Mouse (Mus musculus) adrenal gland, adult 8-10 months (tissue): Measurements from ENCODE around the gene Acy3. TPM values are rescaled to one million over a fixed set of nuclear protein-coding genes. Genes with fewer than 3 reads are reported as not detected.

Experiments used
- DNase-seq: peaks from one replicate; pipeline ENCODE4 v3.0.0; 2022
- total RNA-seq, 4 experiments: library from RNA; stranded (reverse); gene quantifications; 2 replicates each; pipeline ENCODE4 v1.2.4; 2022

Gene Acy3
- total RNA-seq, 4 experiments from 2014 or later = 17.9 to 37.7 (median 23.4) TPM

- DNase-seq = no peak
These were observed 10.5 kb upstream of the Acy3 start for GRCm38 (mm10) chr19:3975866-3976265.

GRCm38 (mm10) chr19:3980309-3980708 is 6.1 kb upstream of the Acy3 start:
- DNase-seq = peak; percentile 58

DNA sequence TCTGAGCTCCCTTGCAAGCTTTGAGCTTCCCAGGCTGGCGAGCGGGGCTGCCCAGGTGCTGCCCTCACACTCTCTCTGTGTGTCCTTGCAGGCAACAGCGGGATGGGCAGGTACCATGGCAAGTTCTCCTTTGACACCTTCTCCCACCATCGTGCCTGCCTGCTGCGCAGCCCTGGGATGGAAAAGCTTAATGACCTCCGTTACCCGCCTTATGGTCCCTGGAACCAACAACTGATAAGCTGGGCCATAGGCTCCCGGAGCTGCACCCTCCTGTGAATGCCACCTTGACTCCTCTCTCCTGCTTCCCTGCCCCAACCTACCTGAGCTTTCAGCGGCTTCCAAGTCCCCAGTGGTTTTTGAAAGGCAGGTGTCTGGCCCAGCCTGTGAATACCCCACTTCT is 5.5 kb upstream of the Acy3 start:
- no peak for DNase-seq

DNA sequence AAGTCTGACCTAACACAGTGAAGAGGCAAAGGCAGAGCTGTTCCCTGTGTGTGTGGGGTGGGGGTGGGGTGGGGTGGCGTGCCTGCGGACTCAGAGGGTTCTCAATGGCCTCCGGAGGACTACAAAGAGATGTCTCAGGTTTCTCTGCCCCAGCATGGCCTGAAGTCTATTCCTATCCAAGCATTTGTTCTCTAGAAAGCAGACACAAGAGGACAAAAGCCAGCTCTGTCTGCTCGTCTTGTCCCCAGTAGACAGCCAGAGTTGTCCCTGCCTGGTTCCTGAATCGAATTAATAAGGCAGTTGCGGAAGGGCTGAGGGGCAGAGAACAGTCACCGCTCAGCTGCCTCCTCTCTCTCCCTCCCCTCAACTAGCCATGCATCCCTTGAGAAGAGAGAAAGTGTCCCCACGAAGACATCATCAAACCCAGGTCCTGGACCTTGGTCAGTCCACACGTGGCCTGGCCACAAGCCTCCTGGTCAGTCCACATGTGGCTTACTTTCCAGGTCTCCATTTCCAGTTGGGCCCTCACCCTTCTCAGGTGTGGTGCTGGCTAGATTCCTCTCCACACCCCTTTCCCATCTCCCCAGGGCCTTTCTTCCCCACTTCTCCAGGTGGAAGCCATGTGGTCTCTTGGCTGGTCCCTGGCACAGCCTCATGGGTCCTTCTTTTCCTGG is 2.7 kb upstream of the Acy3 start:
- DNase-seq = no peak

DNA sequence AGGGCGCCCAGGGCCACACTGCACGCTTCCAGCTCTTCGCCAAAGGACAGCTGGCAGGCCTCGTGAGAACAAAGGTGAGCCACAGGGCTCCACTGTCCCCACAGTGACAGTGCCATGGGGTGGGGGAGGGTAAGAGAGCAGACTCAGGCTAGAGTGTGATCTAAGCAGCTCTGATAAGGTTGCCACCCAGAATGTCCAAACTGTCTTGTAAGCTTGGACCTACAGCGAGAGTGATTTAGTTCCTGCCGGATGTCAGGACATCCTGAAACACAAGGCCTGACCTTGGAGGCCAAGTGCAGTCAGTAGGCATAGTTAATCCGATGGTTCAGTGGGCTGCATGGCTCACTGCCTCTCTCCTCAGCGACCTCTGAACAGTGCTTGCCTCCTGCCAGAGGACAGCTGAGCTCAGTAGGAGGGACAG is 1.1 kb upstream of the Acy3 start:
- peak; percentile 71 for DNase-seq

DNA sequence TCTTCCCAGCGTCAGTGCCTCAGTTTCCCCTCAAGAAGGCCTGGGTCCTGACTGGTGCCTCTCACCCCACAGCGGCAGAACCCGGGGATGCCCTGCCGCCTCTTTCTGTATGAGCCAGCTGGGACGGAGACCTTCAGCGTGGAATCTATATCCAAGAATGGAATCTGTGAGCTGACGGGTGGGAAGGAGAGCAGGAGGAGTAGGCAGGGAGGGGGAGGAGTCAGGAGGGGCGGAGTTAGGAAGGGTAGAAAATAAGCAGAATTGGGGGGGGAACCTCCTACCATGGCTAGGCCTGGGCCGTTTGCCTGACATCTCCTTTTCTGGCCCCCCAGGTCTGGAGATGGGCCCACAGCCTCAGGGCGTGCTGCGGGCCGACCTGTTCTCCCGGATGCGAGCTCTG is 1.7 kb downstream of the Acy3 start:
- no peak for DNase-seq

GRCm38 (mm10) chr19:3988750-3989149 is 2.4 kb downstream of the Acy3 start:
- DNase-seq = no peak

- no peak for DNase-seq
These were observed 4.4 kb downstream of the Acy3 start for GRCm38 (mm10) chr19:3990804-3991203.

GRCm38 (mm10) chr19:3991562-3991961 is 5.2 kb downstream of the Acy3 start:
- no peak for DNase-seq

DNA sequence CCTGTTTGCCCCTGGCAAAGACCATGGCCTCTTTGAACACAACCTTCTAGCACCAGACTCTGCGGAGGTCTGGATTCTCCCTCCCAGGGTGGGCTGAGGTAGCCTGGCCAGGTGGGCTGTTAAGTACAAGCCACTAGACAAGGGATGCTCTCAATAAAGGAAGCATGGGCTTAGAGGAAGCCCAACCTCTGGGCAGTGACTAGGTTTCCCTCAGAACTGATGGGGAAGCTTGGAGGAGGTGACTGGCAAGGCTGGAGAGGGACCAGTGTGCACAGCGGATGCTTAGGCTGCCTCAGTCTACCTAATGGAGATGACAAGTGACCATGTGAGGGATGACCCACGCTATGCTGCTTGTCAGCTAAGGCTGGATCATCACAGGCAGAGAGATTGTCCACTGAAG is 5.6 kb downstream of the Acy3 start:
- no peak for DNase-seq

GRCm38 (mm10) chr19:3992416-3992815 is 6.0 kb downstream of the Acy3 start, which contains the start of gene Tbx10:
Gene Tbx10, plus strand, starts transcription at chr19:3992752.
- no peak for DNase-seq

DNA sequence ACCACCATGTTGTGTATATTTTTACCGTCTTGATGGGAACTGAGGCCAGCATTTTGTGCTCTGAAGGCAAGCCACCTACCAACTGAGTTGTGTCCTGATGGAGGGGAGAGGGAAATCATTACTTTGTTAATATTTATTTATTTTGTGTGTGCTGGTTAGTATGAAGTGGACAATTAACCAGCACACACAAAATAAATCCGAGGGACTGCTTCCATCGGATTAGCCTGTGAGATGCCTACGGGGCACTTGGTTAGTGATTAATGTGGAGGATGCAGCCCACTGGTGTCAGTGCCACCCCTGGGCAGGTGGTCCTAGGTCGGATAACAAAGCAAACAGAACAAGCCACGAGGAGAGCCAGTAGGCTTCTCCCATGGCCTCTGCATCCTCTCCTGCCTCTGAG is 8.6 kb downstream of the Acy3 start:
- DNase-seq = no peak

DNA sequence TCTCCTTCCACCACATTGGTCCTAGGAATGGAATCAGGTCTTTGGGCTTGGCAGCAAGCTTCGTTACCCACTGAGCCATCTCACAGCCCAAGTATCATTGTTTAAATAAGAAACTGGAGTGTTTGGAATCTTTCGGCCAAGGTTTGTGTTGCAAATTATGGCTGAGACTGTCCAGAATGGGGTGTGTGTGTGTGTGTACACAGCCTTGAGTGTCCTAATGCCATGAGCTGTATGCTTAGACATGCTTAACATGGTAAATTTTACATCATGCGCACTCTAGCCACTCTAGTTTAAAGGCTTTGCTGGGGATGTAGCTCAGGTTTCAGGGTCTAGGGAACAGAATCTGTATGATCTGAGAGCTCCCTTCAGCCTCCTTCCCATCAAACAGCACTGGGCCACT is 9.1 kb downstream of the Acy3 start:
- DNase-seq = no peak

DNA sequence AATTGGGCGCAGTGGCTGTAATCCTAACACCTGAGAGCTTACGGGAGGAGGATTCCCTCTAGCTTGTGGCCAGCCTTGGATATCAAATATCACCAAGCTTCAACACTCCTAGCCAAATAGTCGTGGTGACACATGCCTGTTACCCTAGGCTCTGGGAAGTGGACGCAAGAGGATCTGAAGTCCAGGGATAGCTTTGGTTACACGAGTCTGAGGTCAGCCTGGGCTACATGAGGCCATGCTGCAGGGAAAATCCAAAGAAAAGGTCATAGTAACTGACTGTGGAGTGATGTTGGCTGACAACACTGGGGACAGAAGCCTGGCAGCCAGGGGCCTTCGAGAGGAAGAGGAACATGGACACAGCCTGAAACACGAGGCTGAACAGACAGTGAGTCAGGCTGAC is 9.7 kb downstream of the Acy3 start:
- no peak for DNase-seq

DNA sequence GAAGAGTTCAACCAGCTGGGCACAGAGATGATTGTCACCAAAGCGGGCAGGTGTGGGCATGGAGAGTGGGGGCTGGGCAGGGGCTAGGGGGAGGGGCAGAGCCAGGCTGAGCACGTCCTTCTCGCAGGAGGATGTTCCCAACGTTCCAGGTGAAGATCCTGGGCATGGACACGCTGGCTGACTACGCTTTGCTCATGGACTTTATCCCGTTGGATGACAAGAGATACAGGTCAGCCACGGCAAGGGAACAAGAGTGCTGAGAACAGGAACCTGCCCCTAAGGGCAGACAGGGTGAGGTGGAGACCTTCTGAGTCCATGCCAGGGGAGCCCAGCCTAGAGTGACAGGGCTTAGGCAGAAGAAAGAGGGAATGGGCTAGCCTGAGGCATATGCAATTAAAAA is 10.4 kb downstream of the Acy3 start:
- DNase-seq = no peak

- DNase-seq = no peak
These were observed 10.9 kb downstream of the Acy3 start for GRCm38 (mm10) chr19:3997231-3997630.

DNA sequence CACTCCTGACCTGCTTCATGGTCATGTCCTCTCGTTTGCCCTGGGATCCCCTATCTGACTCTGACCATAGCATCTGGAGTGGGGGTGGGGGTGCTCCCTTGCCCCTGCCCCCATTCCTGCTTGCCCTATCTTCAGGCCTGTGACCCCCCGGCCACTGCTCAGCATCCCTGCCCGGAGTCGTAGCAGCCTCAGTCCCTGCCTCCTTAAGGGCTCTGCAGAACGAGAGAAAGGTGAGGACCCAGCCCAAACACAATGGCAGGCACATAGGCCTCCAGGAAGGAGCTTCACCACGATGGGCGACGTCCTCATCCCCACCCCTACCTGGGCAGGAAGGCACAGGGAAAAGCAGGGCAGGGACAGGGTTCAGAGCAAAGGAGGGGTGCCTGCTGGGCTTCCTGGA is 12.0 kb downstream of the Acy3 start:
- no peak for DNase-seq

DNA sequence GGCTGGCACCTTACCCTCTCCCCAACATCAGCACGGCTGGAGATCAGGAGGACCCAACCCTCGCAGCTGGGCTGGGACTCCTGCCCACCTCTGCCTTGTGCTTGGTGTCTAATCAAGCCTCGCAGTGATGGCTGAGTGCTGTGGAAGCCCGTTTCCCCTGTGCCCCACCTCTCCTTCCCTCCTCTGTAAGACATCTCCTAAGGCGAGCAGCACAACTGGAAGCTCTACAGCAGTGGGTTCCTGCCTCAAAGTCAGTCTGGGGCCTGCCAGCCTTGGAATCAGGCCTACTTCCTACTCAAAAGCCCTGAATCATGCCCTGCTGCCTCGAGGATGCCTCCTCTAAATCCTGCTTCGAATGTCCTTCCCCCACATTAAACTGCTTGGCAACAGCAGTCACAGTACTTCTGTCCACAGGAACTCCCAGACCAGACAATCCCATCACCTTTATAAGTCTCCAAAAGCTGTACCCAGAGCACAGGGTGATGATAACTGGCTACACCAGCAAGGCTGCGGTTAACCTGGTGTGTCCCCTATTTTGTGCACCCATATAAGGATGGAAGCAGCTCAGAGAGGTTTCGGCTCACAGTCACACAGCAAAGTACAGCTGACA is 12.9 kb downstream of the Acy3 start:
- no peak for DNase-seq

DNA sequence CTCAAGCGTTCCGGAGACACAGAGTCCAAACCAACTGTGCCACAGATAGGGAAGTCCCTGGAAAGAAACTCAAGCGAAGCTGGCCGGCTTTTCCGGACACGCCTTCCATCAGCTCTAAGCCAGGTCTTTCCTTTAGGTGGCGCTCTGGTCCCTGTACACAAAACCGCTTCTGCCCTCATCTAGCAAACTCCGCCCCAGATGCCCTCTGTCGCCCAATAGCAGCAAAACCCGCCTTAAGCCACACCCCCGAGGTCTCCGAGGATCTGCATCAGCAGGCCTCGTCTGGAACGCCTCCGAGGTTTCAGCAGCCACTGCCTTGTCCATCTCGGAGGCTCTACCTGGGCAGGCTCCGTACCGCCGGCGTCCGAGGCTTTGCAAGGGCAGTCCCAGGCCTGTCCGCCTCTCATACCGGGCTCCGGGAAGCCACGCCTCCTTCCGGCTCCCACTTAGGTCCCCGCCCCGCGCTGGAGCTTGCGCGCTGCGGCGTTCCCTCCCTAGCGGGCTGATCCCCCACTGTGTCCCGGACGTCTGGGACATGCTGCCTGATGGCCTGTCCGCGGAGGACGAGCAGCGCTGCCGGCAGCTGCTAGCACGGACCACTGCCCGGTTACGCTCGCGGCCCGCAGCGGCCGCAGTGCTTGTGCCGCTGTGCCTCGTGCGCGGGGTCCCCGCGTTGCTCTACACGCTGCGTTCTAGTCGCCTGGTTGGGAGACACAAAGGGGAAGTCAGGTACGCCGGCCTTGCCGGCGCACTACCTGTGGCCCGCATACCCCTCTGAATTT is 13.9 kb downstream of the Acy3 start, which contains the start of the genes Nudt8 and Gm49405:
Gene Nudt8, plus strand, starts transcription at position 462 of the 782 bp plus-strand sequence.
Gene Gm49405, plus strand, starts transcription at position 508 of the 782 bp plus-strand sequence.
- DNase-seq = peak; percentile 94

- DNase-seq = no peak
These were observed 14.7 kb downstream of the Acy3 start for GRCm38 (mm10) chr19:4000949-4001525.

GRCm38 (mm10) chr19:4001752-4002151 is 15.4 kb downstream of the Acy3 start:
- no peak for DNase-seq

- no peak for DNase-seq
These were observed 16.7 kb downstream of the Acy3 start, which contains the start of gene Doc2g for GRCm38 (mm10) chr19:4003112-4003511. Gene Doc2g, plus strand, starts transcription at chr19:4003313.

DNA sequence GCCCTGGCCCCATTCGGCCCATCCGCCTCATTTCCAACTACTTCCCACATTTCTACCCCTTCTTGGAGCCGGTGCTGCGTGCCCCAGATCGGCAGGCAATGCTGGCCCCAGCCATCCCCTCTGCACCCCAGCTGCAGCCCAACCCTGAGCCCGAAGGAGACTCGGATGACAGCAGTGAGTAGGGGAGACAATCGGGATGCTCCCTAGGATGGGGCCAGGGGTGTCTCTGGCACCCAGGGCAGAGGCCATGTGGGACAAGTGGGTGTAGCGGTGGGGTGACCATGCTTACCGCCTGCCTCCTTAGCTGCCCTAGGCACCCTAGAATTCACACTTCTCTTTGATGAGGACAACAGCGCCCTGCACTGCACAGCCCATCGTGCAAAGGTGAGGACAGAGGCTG is 17.3 kb downstream of the Acy3 start:
- DNase-seq = no peak
